Mouse (Mus musculus) monocyte, adult 5-6 weeks (primary cell): ENCODE measurements around the gene Atg4a-ps. TPM values are rescaled to one million over a fixed set of nuclear protein-coding genes. Genes with fewer than 3 reads are reported as not detected.

Source experiments
- ATAC-seq: fragments of 153-309, 156-312 bp; replicated peaks from 2 replicates; pipeline ENCODE4 v1.8.0; 2017; ENCODE audit warnings: mild to moderate bottlenecking; ENCODE audit not compliant: low TSS enrichment, insufficient number of reproducible peaks, severe bottlenecking, poor library complexity, low FRiP score
- total RNA-seq: library from RNA; stranded (forward); fragments of 200-1000, 200-491, 200-594 nt; gene quantifications from 3 replicates; pipeline ENCODE4 v1.2.3, GENCODE M21; 2017

The Atg4a-ps gene
- total RNA-seq, 1 experiment from 2014 or later: 0.95 TPM

DNA sequence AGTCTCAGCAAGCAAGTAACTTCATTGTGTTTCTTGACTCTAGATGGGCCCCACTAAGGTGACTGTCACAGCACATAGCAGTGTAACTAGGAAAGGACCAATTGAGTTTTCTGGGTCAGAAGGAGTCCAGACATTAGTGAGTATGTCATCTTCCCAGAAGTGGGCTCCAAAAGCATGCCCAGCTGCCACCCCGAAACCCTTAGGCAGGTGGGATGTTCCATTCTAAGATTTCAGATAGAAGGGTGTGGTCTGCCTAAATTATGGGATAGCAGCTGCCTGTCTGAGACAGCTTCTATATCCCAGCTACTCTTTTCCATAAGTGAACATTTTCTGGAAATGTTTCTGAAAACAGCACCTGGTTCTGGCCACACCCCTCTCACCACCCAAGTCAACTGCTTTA is 11.6 kb downstream of the Atg4a-ps start:
- no peak for ATAC-seq

DNA sequence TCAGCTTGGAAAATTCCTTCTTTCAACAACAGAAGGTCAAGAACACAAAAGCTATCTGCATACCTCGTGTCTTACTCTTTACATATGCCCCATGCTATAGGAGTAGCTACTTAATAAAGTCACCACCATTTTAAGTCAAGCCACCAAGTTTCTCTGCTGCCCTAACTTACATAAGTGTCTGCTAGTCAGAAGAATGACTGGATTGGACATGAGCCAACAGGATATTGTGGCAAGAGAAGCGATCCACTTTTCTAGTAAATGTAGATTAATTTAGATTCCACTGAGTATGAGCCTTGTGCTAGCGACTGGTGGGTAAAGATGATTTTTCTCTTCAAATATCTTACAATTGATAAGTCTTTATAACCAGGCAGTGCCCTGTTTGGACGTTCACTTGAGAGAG is 12.0 kb downstream of the Atg4a-ps start:
- no peak for ATAC-seq

DNA sequence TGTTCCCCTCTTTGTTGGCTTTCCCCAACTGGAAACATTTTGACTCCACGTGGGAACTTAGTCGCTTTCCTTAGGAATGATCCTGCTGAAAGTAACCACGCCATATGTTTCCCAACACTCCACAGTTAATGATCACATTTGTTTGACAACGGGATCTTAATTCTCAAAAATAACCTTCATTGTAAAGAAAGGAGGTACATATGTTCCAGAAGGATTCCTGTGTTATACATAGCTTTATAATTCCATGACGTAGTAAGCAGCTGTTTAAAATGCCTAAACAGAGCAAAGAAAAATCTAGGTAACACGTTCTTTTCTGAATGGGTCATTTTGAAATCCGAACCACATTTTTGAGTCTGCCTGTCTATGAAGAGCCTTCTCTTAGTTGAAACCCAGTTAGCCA is 12.7 kb downstream of the Atg4a-ps start:
- ATAC-seq: no peak

DNA sequence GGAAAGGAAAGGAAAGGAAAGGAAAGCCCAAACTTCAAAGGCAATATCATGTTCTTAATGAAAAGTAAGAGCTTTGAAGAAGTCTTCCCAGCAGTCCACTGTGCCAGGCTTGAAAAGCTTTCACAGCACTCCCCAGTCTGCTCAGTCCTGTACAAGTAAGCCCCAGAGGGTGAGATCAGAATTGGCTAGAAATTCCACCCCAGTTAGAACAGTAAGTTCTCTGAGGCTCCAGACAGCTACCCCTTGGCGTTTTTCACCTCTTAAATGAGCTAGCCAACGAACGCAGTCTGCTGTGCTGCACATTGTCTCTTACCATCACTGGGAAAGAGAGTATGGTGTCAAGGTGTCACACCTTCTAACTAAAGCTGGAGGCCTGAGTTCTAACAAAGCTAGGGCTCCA is 18.2 kb downstream of the Atg4a-ps start:
- no peak for ATAC-seq

DNA sequence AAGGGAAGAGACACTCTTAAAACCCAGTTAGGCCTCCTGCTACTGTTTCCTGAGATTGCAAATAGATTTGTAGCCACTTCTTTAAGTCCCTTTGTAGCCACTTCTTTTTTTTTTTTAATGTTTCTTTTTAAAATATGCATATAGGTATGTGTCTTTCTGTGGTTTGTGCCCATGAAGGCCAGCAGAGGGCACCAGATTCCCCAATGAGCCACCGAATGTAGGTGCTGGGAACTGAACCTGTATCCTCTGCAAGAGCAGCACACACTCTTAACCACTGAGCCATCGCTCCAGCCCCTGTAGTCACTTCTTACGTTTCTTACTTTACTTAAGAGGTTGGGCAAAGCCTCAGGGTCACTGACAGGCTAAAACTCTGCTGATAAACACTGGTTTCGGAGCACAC is 19.4 kb downstream of the Atg4a-ps start:
- no peak for ATAC-seq

DNA sequence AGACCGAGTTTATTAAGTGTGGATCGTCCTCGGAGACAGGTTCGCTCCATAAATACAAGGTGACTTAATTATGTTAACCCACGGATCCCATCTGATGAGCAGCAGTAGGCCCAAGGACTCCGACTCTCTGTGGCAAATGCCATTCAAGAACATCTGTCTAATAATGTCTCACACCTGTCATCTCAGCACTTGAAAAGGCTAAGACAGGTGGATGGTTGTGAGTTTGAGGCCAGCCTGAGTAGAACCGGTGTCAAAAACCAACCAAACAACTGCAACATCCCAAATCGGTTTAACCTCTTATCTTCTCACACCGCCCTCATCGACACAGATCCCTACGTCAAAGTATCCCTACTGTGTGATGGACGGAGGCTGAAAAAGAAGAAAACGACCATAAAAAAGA is 20.7 kb downstream of the Atg4a-ps start:
- no peak for ATAC-seq

DNA sequence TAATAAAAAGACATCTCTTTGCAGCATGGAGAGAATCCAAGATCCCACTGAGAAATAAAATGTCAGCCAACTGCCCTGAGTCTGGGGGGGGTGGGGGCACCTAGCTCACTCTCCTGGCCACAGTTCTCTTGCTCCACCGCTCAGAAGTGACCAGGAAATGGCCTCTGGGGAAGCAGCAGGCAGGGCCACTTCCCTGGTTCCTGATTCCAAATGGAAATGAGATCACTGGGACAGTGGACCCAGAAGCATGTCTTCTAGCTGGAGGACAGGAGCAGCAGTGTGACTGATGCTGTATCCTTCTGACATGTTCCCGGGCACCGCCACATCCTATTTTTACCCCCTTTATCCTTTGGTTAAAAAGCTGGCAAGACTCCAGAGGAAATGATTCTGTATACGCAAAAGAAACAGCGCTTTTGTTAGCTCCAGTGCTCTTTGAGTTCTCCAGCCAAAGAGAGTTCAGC is 21.2 kb downstream of the Atg4a-ps start:
- no peak for ATAC-seq

DNA sequence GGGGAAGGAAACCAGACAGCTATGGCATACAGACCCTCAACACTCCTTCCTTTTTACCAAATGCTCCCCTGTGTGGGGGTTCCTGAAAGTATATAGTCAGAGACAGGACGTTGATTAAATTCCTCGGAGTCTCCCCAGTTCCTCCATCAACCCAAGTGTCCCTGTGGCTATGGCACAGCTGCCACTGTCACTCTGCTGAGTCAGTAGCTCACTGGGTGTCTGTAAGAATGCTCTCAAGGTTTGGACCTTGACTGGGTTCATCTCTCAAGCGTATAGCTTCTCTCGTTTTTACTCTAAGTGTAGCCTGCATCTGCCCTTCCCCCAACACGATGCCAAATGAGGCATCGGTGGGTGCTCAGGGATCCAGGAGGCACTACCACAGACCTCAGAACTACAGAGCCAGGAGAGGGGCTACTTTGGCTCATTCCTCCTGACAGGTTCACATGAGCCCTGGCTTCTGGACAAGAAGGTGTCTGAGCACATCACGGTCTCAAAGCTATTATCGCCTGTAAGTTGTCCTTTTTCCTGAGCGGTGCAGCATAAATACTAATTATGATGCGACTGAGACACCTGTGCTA is 21.9 kb downstream of the Atg4a-ps start:
- ATAC-seq: no peak

DNA sequence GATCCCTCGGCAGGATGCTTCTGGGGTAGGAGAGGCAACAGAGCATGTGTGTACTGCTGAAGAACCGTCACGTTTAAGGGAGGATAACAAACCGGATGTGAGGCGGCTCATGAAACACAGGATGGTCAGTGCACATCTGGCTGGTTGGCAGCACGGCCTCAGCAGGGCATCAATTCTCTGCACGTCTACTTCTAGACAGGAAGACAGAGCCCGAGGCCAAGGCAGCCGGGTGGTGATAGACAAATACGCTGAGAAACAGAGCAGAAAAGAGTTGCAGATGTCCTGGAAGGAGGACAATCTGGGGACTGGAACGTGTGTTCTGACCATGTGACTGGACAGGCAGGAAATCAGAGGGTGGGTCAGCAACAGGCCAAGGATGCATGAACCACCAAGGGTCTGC is 25.8 kb downstream of the Atg4a-ps start:
- ATAC-seq: no peak

DNA sequence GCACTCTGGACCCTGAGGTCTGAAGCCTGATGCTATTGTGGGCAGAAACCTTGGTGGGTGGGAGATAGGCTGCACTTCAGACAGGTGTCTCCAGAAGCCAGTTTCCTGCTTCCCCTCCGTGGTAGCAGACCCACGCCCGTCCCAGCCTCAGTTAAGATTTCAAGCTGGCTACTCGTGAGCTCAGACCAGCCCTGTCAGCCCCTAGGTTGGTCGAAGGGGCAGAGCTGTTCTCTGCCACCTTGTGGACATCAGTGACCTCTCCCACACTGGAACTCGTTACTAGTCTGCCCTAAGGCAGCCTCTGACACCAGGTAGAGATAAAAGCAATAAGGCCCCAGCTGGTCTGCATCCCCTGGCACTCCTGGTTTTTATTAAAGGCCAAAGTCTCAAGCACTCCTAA is 28.9 kb downstream of the Atg4a-ps start:
- ATAC-seq: no peak

DNA sequence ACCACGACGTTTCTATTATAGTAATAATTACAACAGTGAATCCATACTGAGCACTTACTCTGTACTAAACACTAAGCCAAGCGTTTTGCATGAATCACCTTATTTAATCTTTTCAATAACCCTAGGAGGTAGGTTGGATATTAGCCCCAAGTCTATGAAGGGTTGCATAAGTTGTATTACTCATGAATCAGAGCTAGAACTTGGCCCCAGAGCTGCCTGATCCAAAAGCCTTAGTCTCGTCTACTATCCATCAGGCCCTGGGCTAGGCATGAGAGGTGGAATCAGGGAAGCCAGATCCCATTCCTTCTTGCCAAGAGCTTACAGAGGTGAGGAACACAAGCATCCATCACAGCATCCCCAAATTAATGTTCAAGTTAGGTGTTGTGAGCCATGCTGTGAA is 30.2 kb downstream of the Atg4a-ps start:
- no peak for ATAC-seq

DNA sequence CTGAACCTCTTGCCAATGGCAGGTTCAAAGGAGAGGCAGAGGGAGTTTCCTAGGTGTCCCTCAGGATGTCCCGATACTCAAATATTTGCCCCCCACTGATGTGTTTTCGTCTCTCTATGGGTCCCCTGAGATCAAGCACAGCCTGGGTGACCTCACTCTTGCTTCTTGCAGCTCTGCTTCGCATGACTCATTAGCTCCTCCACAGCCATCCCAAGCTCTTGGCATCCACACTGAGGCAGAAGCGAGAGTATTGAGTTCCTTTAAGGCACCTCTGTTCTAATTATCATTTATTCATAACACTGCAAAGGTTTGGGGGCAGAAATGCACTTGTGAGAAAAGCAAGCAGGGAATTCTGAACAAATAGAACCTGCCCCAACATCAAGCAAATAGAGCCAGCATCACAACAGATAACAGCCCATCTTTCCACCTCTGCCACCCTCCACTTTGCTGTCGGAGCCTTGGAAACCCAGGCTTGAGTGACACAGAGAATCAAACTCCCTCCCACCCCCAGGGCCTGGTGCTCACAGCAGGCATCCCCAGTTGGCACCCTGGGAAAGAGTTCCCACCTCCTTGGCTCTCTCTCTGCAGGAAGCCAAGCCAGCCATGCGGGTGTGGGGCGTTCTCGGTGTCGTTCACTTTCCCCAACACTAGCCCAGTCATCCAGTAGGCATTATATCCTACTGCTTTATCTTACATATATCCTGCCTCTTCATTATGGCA is 33.1 kb downstream of the Atg4a-ps start:
- ATAC-seq: no peak

DNA sequence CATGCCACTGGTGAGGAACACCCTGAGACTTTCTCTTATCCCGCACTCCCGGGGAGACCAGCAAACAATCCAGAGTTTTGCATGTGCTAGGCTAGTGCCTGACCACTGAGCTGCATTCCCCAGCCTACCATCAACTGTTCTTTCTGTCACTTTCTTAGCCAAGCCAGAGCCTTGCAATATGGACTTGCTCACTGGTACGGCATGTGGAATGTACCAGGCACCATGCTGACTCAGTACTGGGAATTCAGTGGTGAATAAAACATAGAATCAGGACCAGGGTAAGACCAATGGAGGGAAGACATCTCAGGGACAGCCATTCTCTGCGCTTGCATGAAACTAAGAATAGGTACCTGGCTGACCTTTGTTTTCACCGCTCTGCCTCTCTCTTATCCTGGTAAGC is 35.6 kb downstream of the Atg4a-ps start:
- ATAC-seq: no peak

DNA sequence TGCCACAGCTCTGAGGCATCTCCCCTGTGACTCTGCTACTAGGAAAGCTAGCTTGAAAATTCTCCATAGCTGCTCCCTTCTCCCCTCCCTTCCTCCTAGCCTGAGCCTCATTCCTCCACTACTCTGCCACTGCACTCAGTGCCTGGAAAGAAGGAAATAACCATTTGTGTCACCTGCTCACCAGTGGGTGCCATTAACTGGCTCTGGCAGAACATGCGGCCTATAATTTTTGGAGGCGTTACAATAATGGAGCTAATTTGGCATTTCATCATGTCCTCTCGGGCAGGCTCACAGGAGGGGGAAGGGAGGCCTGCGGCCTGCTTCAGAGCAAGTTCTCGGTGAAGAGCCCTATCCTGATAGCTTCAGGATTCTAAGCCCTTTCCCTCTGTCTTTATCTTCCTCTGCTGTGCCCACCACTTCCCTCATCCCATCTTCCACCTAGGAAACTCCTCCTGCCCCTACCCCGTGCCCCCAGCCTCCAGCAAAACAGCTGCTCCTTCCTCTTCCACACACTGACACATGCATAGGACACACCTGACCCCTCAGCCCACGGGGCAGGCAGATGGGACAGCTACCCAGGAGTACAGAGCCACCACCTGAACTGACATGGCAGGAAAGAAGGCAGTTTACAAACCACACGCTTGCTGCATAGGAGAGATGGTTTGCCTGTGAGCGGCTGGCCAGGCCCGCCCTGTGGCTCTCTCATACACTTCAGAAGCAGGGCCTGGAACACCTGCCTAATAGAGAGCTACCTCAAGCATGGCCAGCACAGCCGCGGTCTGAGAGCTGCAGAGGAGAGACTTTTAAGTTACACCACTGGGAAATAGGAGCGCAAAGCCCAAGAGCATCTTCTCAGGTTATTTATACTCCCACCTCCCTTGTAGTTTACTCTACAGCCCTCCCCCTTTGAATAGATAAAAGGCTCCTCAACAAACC is 38.9 kb downstream of the Atg4a-ps start:
- no peak for ATAC-seq

DNA sequence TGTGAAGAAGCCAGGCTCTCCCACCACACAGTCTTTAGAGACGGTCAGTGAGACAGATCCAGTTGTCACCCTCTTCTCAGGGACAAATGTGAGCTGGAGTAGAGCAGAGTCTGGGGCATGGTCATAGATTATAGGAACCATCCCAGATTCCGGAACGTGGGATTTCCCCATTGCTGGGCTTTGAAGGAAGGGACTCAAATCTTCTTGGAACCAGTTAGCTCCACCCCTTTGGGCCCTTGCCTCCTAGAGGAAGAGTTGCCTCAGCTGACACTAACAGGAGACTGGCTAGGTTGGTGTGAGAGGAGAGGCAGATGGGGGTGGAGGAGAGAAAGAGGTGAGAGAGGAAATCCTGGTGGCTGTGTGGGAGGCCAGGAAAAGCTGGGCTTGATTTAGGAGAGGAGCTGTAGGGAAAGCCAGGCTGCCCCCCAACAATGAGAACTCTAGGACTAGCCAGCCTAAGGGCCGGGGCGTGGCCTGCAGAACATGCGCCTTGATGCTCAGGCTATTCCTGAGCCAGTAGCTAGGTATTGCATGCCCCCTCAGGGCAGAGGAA is 39.7 kb downstream of the Atg4a-ps start:
- ATAC-seq: no peak

DNA sequence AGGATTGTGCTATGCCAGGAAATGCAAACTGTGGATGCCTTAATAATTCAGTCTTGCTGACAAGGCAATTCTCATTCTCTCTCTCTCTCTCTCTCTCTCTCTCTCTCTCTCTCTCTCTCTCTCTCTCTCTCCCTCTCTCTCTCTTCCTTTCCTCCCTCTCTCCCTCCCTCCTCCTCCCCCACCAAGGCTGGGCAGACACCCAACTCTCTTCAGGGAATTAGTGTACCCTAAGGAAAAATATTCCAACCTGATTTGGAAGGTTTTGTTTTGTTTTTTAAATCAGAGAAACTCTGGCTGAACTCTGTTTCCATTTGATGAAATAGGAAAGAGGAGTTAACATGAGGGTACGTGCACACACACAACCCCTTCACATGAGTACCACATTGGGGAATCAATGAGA is 44.3 kb downstream of the Atg4a-ps start:
- no peak for ATAC-seq

DNA sequence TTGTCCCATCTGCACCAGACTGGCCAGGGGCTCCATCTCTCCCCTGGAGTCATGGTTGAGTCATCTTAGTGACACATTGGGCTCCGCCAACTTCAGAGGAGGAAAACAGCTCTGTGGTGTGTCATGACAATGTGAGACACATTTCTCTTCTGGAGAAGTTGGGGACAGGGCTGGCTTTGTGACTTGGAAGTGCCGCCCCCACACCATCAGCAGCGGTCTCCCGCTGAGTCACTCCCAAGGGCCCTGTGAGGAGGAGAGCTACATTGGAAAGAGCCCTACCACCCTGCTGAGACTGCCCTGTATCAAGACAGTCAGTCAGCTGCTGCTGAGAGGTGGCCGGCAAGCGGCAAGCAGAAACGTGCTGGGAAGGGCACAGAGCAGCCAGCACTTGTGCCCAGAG is 44.9 kb downstream of the Atg4a-ps start:
- no peak for ATAC-seq

DNA sequence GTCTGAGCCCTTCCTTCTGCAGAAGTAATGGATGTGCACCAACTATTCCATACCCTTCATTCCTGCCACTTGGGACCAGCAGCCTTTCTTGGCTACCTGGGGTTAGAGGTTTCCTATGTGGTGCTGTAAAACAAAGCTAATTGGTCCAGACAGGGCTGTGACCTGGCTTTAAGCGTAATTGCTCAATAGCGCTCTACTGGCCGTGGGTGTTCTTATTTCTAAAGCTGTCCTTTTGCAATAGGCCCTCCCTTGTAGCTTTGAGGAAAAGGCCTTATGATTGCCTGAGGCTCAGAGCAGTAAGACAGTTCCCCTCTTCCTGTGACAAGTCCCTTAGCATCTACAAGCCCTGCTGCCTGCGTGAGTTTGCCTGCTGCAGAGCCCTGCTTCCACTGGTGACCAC is 48.3 kb downstream of the Atg4a-ps start:
- ATAC-seq: no peak

DNA sequence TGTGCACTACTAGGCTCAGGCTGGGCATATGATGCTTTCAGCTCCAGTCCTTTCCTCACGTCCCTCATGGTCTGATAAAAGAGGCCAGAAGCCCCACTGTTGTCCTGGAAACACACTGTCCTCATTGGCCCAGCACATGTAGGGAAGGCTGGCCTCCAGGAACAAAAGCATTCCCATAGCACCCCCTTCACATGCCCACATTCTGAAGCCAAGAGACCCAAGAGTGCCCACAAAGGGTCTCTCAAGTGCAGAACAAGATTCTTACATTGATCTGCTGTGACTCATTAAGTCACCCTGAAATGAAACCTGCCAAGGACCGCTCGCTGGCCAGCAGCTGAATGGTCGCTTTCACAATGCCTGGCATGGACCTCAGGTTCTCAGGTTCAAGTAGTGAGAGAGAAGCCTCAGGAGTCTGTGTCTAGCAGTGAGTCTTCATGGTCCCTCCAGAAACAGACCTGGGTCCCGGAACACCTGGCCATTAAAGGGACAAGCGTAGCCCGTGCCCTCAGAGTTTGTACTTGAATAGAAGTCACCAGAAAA is 50.5 kb downstream of the Atg4a-ps start:
- ATAC-seq: no peak
